Mouse (Mus musculus) heart, adult 10 weeks (tissue): ENCODE data around the gene Skp1a. TPM values are rescaled to one million over a fixed set of nuclear protein-coding genes. Genes with fewer than 3 reads are reported as not detected.

Experiments used
- polyA plus RNA-seq: library from polyadenylated mRNA; stranded (reverse); fragments of 350-450 nt; fragmentation: Illumina TruSeq; extraction: RNeasy Lipid Tissue Mini Kit (QIAGEN cat#74804); gene quantifications from one replicate; pipeline ENCODE4 v1.2.3, GENCODE M21; 2014; ENCODE audit warnings: low read depth, low replicate concordance

Skp1a gene
- 269 TPM for polyA plus RNA-seq

GRCm38 (mm10) chr11:52231606-52232541 lies at the start of gene Skp1a:
Gene Skp1a, plus strand, starts transcription at chr11:52231995.

GRCm38 (mm10) chr11:52213887-52214286 lies 17.9 kb upstream of the Skp1a start, which contains the start of gene Olfr1371:
Gene Olfr1371, minus strand, starts transcription at chr11:52213987.

GRCm38 (mm10) chr11:52282774-52283595 lies 51.2 kb downstream of the Skp1a start, which contains the start of gene Tcf7:
Gene Tcf7, minus strand, starts transcription at chr11:52283014.

Other genes with a start within 250 kb of the Skp1a start
- gene Ube2b, start 231.2 kb upstream of the Skp1a start, polyA plus RNA-seq, result 565 TPM
- 5.8 TPM for gene Cdkl3, start 227.8 kb upstream of the Skp1a start, polyA plus RNA-seq
- 55.6 TPM for gene Ppp2ca, start 133.3 kb upstream of the Skp1a start, polyA plus RNA-seq
- gene Olfr1373, start 86.5 kb upstream of the Skp1a start, polyA plus RNA-seq, result not detected
- gene Olfr1371, start 18.0 kb upstream of the Skp1a start, polyA plus RNA-seq, result not detected
- 0.79 TPM for gene Tcf7, start 51.0 kb downstream of the Skp1a start, polyA plus RNA-seq
- gene Vdac1, start 128.9 kb downstream of the Skp1a start, polyA plus RNA-seq, result 958 TPM
- gene 9530068E07Rik, start 164.4 kb downstream of the Skp1a start, polyA plus RNA-seq, result 107 TPM